Mouse (Mus musculus): ENCODE data around the gene D2hgdh.
"Not testable (repeated sequence)": the region's sequence is repeated elsewhere in the genome, so short reads cannot be mapped to it uniquely, and the experiment has no call there.

D2hgdh gene

DNA sequence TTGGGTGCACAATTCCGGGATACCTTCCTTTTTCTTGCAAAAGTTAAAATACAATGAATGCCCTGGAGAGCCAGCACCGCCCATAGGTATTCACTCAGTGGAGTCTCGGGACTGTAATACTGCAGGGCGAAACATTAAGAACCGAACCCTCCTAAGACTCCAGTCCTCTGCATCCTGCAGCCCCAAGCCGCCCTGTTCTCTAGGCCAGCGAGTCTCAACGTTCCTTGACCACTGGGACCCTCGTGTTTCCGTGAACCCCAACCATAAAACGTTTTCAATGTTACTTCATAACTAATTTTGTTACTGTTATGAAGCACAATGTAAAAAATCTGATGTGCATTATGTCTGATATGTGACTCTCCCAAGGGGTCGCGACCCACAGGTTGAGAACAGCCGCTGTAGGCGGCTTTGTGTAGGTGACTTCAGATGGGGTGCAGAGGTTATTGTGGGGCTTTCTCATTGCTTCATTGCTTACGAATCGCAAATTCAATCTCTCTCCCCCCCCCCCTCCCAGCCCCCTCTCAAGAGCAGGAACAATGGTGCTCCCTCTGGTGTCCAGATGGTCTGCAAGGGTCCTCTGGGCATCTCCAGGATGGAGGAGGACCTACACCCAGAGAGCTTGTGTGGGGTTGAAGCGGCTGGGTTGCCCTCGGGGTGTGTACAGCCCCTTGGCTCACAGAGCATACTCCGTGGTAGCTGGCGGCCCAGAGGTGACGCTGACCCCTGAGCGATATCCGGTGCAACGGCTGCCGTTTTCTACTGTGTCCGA, 1.2 kb downstream of the D2hgdh start:
- intact Hi-C loops (cut with DNase I): no loop called here

DNA sequence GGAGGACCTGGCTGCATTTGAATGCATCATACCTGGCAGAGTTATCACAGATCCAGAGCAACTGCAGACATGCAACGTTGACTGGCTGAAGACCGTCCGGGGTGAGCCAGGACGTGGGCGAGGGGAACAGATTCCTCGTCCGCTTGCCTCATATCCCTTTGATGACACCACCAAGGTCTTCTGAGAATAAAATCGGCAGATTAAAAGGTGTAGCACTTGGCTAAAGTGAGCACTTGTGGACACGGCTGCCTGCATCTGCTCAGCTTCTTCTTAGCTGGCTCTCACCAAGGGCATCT, 1.8 kb downstream of the D2hgdh start:
- intact Hi-C loops (cut with DNase I): no loop called here

- intact Hi-C loops (cut with DNase I): loop anchor here (10.0 kb wide), 1 partner anchor 62 kb away; no protein-coding TSS in a partner anchor
These were observed 8.1 kb downstream of the D2hgdh start for GRCm38 (mm10) chr1:93832754-93833360.

DNA sequence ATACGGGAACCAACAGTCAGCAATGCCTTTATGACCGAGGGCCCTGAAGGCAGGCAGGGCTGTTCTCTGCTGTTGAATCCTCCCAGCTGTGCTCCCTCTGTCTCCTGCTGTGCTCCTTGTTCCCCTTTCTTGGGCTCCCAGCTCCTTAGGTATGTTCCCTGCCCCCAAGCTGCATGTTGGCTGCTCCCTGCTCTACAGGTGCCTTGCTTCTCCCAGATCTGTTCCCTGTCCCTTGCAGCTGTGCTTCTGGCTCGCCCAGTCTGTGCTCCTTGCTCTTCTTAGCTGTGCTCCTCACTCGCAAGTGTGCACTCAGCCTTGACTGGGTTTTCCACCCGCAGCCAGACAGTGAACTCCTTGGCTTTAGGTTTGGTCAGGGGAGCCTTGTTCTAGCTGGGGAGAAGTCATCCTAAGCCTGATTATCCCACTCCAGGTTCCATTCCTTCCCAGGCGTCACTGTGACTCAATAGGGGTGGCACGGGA, 10.0 kb downstream of the D2hgdh start:
- intact Hi-C loops (cut with DNase I): loop anchor here (10.0 kb wide), 1 partner anchor 60 kb away; no protein-coding TSS in a partner anchor

DNA sequence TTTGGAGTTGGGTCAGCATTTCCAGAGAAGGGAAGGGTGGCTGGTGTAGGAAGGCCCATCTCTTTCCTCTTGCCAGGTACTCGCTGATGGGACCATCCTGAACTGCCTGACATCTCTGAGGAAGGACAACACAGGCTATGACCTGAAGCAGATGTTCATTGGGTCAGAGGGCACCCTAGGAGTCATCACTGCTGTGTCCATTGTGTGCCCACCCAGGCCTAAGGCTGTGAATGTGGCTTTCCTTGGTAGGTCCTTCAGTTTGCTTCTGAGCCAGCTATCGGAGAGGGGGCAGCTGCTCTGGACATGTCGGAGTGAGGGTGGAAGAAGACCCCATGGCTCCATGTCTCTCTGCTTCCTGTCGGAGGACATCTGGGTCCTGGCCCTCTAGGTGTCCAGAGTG, 10.5 kb downstream of the D2hgdh start:
- intact Hi-C loops (cut with DNase I): loop anchor here (10.0 kb wide), 1 partner anchor 60 kb away; no protein-coding TSS in a partner anchor

- intact Hi-C loops (cut with DNase I): loop anchor here (10.0 kb wide), 1 partner anchor 59 kb away; no protein-coding TSS in a partner anchor
These were observed 11.3 kb downstream of the D2hgdh start for GRCm38 (mm10) chr1:93835876-93836531.

DNA sequence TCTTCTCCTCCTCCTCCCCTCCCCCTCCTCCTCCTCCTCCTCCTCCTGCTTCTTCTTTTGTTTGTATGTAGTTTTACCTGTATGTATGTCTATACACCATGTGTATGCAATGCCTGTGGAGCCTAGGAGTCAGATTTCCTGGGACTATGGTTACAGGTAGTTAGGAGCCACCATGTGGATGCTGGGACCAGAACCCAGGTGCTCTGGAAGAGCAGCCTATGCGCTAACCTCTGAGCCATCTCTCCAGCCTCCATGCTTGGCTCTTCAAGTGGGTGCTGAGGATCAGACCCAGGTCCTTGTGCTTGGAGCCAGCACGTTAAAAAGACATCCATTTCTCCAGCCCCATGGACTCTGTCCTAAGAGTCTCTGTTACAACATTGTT, 11.8 kb downstream of the D2hgdh start:
- intact Hi-C loops (cut with DNase I): loop anchor here (10.0 kb wide), 1 partner anchor 58 kb away; no protein-coding TSS in a partner anchor

DNA sequence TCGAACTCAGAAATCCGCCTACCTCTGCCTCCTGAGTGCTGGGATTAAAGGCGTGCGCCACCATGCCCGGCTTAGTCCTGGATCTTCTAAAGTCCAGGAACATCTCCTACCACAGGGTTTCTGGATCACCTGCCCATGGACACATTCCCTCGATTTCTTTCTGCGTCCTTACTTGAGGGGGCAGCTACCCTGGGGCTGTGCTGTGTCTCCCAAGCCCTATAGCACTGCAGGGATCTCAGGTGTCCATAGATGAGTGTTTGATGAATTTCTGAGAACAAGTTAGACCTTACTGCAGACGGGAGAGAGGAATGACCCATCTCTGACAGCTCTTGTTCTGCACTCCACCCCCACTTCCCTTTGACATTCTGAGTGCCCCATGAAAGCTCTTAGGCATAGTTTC, 12.6 kb downstream of the D2hgdh start:
- intact Hi-C loops (cut with DNase I): loop anchor here (10.0 kb wide), 1 partner anchor 57 kb away; no protein-coding TSS in a partner anchor

DNA sequence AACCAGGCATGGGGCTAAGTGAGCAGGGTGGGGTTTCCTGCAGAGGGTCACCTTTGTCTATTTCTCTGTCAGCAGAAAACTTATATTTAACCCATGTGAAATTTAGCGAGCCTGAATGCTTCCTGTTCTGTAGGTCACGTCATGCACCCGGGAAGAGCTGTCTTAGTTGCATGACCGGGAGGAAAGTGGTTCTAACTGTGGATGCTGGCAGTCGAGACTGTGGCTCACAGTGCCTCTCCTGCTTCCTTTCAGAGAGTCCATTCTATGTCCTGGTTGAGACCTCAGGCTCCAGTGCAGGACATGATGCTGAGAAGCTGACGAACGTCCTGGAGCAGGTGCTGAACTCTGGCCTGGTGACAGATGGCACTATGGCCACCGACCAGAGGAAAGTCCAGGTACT, 13.9 kb downstream of the D2hgdh start:
- intact Hi-C loops (cut with DNase I): loop anchor here (10.0 kb wide), 1 partner anchor 56 kb away; no protein-coding TSS in a partner anchor

GRCm38 (mm10) chr1:93845766-93846366, 21.2 kb downstream of the D2hgdh start:
- intact Hi-C loops (cut with DNase I): not testable (repeated sequence)

GRCm38 (mm10) chr1:93855790-93856189, 31.1 kb downstream of the D2hgdh start:
- intact Hi-C loops (cut with DNase I): not testable (repeated sequence)

DNA sequence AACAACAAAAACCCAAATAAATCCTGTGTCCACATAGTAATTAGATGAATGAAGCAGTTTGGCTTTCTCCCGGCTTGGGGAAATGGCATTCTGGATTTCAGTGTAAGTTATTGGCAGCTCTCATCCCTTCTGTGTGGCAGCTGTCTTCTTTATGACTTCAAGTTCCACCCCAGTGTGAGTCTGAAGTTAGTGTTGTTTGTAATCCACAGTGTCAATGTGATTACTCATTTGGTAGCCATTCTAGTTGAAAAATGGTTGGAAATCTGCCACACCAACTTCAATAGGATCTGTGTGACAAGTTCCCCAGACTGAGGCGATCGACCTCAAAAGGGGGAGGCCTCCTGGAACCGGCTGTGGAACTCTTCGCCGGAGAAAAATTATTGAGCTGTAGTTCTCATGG, 32.7 kb downstream of the D2hgdh start:
- intact Hi-C loops (cut with DNase I): no loop called here

- intact Hi-C loops (cut with DNase I): no loop called here
These were observed 33.3 kb downstream of the D2hgdh start for GRCm38 (mm10) chr1:93857991-93858390.

DNA sequence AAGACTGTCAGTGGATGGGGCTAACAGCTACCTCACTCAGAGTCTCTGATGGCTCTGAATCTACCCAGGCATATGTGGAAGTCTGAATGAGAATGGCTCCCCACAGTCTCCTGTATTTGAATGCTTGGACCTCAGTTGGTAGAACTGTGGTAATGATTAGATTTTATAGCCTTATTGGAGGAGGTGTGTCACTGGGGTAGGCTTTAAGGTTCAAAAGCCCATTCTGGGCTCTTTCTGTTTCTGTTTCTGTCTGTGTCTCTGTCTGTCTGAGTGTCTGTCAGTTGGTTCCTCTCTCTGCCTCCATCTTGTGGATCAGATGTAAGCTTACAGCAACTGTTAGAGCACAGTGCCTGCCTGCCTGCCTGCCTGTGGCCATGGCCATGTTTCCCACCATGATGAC, 34.9 kb downstream of the D2hgdh start:
- intact Hi-C loops (cut with DNase I): no loop called here

DNA sequence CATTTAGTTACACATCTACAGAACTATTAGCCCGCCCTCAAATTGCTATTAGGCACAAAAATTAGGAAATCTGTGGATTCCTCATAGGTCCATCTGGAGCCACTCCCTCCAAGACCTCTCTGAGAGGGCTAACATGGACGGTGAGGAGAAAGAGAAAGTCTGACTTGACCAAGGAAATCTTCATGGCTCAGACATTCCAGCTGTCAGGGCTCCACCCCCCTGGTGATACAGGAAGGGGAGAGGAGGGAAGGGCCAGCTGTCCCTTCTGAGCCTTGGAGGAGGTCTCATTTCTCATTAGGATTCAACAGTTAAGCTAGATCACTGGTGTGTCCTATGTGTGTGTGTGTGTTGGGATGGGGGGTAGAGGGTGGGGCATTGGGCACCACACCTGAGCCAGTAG, 36.3 kb downstream of the D2hgdh start, which contains the start of gene Gal3st2:
Gene Gal3st2 (plus strand): TSS at position 259 of the 400 bp plus-strand sequence.
- intact Hi-C loops (cut with DNase I): not testable (repeated sequence)

DNA sequence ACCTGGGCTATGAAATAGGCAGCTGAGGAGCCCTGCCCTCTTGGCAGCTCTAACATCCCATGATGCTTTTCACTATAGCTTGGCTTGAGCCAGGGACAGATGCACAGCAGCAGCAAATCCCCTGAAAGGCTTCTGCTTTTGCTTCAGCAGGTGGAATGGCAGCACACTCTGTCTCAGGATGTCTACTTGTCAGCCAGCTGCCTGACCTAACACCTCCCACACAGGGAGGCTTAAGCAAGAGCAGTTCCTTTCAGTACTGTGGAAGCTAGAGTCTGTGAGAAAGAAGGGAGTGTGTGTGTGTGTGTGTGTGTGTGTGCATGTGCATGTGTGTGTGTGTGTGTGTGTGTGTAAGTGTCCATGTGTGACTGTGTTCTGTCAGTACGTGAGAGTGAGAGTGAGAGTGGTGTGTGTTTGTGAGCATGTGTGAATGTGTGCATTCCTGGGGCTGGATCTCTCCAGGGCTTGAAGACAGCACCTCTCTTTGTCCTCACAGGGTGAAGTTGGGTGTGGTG, 46.9 kb downstream of the D2hgdh start:
- intact Hi-C loops (cut with DNase I): not testable (repeated sequence)

- intact Hi-C loops (cut with DNase I): not testable (repeated sequence)
These were observed 49.7 kb downstream of the D2hgdh start for GRCm38 (mm10) chr1:93874405-93874804.

DNA sequence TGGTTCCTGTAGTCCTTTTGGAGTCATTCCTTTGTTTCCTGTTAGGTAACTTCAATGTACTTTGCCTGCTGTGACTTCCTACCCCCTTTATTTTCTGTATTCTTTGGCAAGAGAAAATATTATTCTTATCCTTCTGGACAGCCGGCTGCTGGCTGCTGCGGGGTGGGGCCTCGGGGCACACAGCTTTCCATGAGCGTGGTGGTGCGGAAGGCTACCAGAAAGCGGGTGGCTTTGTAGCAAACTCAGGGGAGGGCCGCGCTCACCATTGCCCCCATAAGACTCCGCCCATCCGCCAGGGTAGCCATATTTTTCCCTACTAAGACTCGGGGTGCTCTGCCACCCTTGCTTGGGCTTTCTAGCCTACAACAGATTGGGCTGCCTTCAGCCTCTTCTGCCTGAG, 57.1 kb downstream of the D2hgdh start:
- intact Hi-C loops (cut with DNase I): not testable (repeated sequence)

- intact Hi-C loops (cut with DNase I): loop anchor here (10.0 kb wide), 1 partner anchor 56 kb away; no protein-coding TSS in a partner anchor
These were observed 66.2 kb downstream of the D2hgdh start for GRCm38 (mm10) chr1:93890936-93891335.

GRCm38 (mm10) chr1:93897395-93897794, 72.7 kb downstream of the D2hgdh start:
- intact Hi-C loops (cut with DNase I): loop anchor here (10.0 kb wide), 1 partner anchor 63 kb away; no protein-coding TSS in a partner anchor

DNA sequence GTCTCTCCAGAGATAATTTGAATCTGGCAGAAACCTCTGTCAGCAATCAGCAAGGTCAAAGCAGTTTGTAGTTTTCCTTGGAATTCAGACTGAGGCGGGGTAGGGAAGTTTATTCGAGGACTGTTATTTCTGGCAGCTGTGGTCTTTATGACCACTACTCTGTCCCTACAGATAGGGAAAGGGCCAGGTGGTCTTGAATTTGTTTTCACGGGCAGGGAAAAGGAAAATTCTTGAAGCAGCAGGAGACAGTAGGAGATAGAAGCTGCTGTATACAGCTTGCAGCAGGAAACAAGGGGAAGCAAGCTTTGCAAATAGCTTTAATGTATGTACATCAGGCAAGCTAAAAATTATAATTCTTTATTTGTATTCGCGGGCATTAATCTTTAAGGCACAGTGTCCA, 76.6 kb downstream of the D2hgdh start:
- intact Hi-C loops (cut with DNase I): not testable (repeated sequence)
